Mouse (Mus musculus) myocyte (in vitro differentiated cells): Measurements from ENCODE around the gene Fkrp.

Experiments
- E2F4 ChIP-seq: IDR thresholded peaks from one replicate; pipeline ENCODE4 v1.6.1; 2011; ENCODE audit warnings: mild to moderate bottlenecking, control low read depth, moderate library complexity; ENCODE audit not compliant: insufficient read depth
- MAX ChIP-seq: IDR thresholded peaks from one replicate; pipeline ENCODE4 v1.6.1; 2011; ENCODE audit warnings: low read depth, mild to moderate bottlenecking, control low read depth
- MYOD1 ChIP-seq, 3 experiments: IDR thresholded peaks; one replicate each; pipeline ENCODE4 v1.6.1; 2011; ENCODE audit warnings: control low read depth in 2 of 3, low read depth in 2 of 3, mild to moderate bottlenecking in 2 of 3, moderate library complexity in 1 of 3; ENCODE audit not compliant: insufficient read length in 2 of 3, control insufficient read depth in 1 of 3
- MYOG ChIP-seq, 3 experiments: IDR thresholded peaks; one replicate each; pipeline ENCODE4 v1.6.1; 2011; ENCODE audit warnings: control low read depth in 2 of 3, low read depth in 2 of 3, mild to moderate bottlenecking in 2 of 3; ENCODE audit not compliant: insufficient read length in 2 of 3, control insufficient read depth in 1 of 3, insufficient read depth in 1 of 3
- POLR2A ChIP-seq: IDR thresholded peaks from one replicate; pipeline ENCODE4 v1.6.1; 2011; ENCODE audit warnings: low read depth, mild to moderate bottlenecking, control low read depth, moderate library complexity; ENCODE audit not compliant: insufficient read length
- POLR2AphosphoS2 ChIP-seq: IDR thresholded peaks from one replicate; pipeline ENCODE4 v1.6.1; 2011; ENCODE audit warnings: low read depth, control low read depth; ENCODE audit not compliant: insufficient read length
- REST ChIP-seq: IDR thresholded peaks from one replicate; pipeline ENCODE4 v1.6.1; 2011; ENCODE audit warnings: mild to moderate bottlenecking, control low read depth, moderate library complexity; ENCODE audit not compliant: insufficient read depth, insufficient read length
- SRF ChIP-seq: IDR thresholded peaks from one replicate; pipeline ENCODE4 v1.6.1; 2011; ENCODE audit warnings: low read depth; ENCODE audit not compliant: control insufficient read depth, insufficient read length
- TCF12 ChIP-seq: IDR thresholded peaks from one replicate; pipeline ENCODE4 v1.6.1; 2011; ENCODE audit warnings: mild to moderate bottlenecking, control low read depth; ENCODE audit not compliant: poor library complexity, insufficient read depth, severe bottlenecking
- USF1 ChIP-seq: IDR thresholded peaks from one replicate; pipeline ENCODE4 v1.6.1; 2011; ENCODE audit warnings: low read depth, mild to moderate bottlenecking, control low read depth, moderate library complexity

DNA sequence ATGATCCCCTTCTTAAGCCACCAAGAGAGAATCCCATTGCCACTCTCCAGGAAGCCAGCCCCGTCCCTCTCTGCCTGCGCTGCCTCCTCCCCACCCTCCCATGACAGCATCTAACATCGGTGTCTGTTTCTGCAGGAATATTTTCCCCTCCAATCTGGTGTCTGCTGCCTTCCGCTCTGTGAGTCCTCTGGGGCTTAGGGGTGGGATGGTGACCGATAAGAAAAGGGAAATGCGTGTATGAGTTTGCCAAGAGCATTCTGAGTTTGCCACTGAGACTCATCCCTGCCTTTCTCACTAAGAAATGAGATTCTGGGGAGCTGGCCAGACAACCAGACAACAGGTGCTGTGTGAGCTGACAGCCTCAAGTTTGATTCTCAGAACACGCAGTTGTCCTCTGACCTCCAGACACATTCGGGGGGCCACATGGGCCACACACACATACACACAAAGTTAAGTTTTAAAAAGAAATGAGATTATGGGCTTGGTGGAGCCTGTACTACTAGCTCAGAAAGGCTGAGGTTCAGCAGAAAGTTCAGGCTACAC, 30.9 kb downstream of the Fkrp start:
- TF ChIP-seq TCF12 (no peak), POLR2A (no peak), USF1 (no peak), MAX (no peak), MYOD1 (IDR thresholded peaks at IDR 0.05; ENCODE audit: control insufficient read depth in 1 of 3, insufficient read length in 2 of 3, low read depth in 2 of 3) (peak; percentile 16 to 69 (median 60)), SRF (no peak), REST (no peak), E2F4 (no peak), MYOG (IDR thresholded peaks at IDR 0.05; ENCODE audit: control insufficient read depth in 1 of 3, insufficient read depth in 1 of 3, insufficient read length in 2 of 3, low read depth in 2 of 3) (peak in 1 of 3 experiments; percentile 31), POLR2AphosphoS2 (no peak)
